In genomic region chr3:79500279-79500678, GRCm38 (mm10) we compare ENCODE assay signal across 10 mouse cellular contexts.
DNase-seq lines count a peak whose midpoint lies in the region; ATAC-seq lines count a peak whose summit lies in the region.
"Had no signal": no experiment of that assay in that cellular context is flagged by ENCODE, and none has a peak within 500 bp of the region (broad histone marks: within the 10 kb centered on the region; RNA-seq: fewer than 3 reads in every experiment).

No protein-coding gene starts in this region.

- no peak overlapping the region for H3K9ac ChIP-seq in kidney, embryonic 14.5 days (ENCODE audit: low read depth, low read length)
- H3K9ac ChIP-seq in forebrain, embryonic 11.5 days (ENCODE audit: low read length) = no peak overlapping the region; the same call in 1 of the 2 replicates
- H3K9ac ChIP-seq: liver, embryonic 15.5 days had no signal

- no peak overlapping the region for H3K4me2 ChIP-seq in kidney, embryonic 14.5 days (replicated peaks; ENCODE audit: low read depth, low read length)
- H3K4me2 ChIP-seq in forebrain, embryonic 11.5 days (ENCODE audit: low read depth, low read length, severe bottlenecking) = peak overlapping the region; percentile 15; the same call in 1 of the 2 replicates
- H3K4me2 ChIP-seq: liver, embryonic 15.5 days had no signal

- H3K36me3 ChIP-seq in kidney, embryonic 14.5 days (ENCODE audit: control insufficient read depth, insufficient read depth, low read length) = peaks cover 13% of the 10 kb centered on the region; the same call in 1 of the 2 replicates
- no peaks in the 10 kb centered on the region for H3K36me3 ChIP-seq in forebrain, embryonic 11.5 days (ENCODE audit: control insufficient read depth, insufficient read depth, low read length)

- intact Hi-C loops in heart, postnatal 25 days (cut with DNase I) = loop anchor here (2.0 to 5.0 kb wide), 2 partner anchors 67 to 87 kb away; partner anchors contain the start of gene Fnip2
- intact Hi-C loops in left cerebral cortex, postnatal 25 days (cut with DNase I) = loop anchor here (5.0 kb wide), 1 partner anchor 543 kb away; no protein-coding TSS in a partner anchor

- no peaks in the 10 kb centered on the region for H3K4me1 ChIP-seq in kidney, embryonic 14.5 days (ENCODE audit: control insufficient read depth, insufficient read depth, low read length)
- peaks cover 4% of the 10 kb centered on the region; the same call in 1 of the 2 replicates for H3K4me1 ChIP-seq in forebrain, embryonic 11.5 days (replicated peaks; ENCODE audit: control insufficient read depth, insufficient read depth, low read length)
- H3K4me1 ChIP-seq: liver, embryonic 15.5 days had no signal

- ATAC-seq in kidney, embryonic 14.5 days (ENCODE audit: low FRiP score, low TSS enrichment) = no peak
- peak; percentile 86 for ATAC-seq in forebrain, embryonic 11.5 days (replicated peaks; ENCODE audit: low FRiP score)

- DNase-seq in kidney, adult 11 months = peak; percentile 49
- peak; percentile 67 for DNase-seq in forebrain, embryonic 11.5 days (ENCODE audit: low spot score)
- peak; percentile 26 for DNase-seq in heart, postnatal 25 days (ENCODE audit: low spot score)
- peak; percentile 53 for DNase-seq in kidney, postnatal 10 days
- DNase-seq in left cerebral cortex, postnatal 25 days (ENCODE audit: low spot score in 2 of 2) = no peak
- no peak for DNase-seq in adrenal gland, postnatal 10 days
- no peak for DNase-seq in thymus, postnatal 36 days

- no peaks in the 10 kb centered on the region for H3K9me3 ChIP-seq in kidney, embryonic 14.5 days (ENCODE audit: control insufficient read depth, low read length)
- H3K9me3 ChIP-seq in forebrain, embryonic 11.5 days (ENCODE audit: control insufficient read depth, low read length) = no peaks in the 10 kb centered on the region
- H3K9me3 ChIP-seq: liver, embryonic 15.5 days had no signal

- no peak overlapping the region for H3K4me3 ChIP-seq in kidney, embryonic 14.5 days (ENCODE audit: low read length)
- no peak overlapping the region for H3K4me3 ChIP-seq in forebrain, embryonic 11.5 days (ENCODE audit: low read depth, low read length)
- H3K4me3 ChIP-seq: liver, embryonic 15.5 days had no signal

- H3K27me3 ChIP-seq in kidney, embryonic 14.5 days (ENCODE audit: control insufficient read depth, insufficient read depth, low read length) = no peaks in the 10 kb centered on the region
- H3K27me3 ChIP-seq in forebrain, embryonic 11.5 days (ENCODE audit: control insufficient read depth, insufficient read depth, low read length) = no peaks in the 10 kb centered on the region
- H3K27me3 ChIP-seq: CH12.LX; liver, embryonic 15.5 days had no signal

- 75% methylated on average over 10 of the region's 10 CpGs for WGBS in kidney, embryonic 14.5 days
- 40% methylated on average over 10 of the region's 10 CpGs for WGBS in forebrain, embryonic 11.5 days

- H3K27ac ChIP-seq in kidney, embryonic 14.5 days (ENCODE audit: low read depth, low read length) = no peak overlapping the region
- H3K27ac ChIP-seq in forebrain, embryonic 11.5 days (ENCODE audit: low read depth, low read length) = peak overlapping the region; percentile 47; the same call in 1 of the 2 replicates
- H3K27ac ChIP-seq: liver, embryonic 15.5 days had no signal

Comparison
In these comparisons a context has a peak if more than half of its experiments do, and no peak if none do; other contexts are left out.
1. DNase-seq: peak in kidney, adult 11 months (single experiment), forebrain, embryonic 11.5 days (single experiment), heart, postnatal 25 days (single experiment) and kidney, postnatal 10 days (single experiment); none in left cerebral cortex, postnatal 25 days (0 of 2), adrenal gland, postnatal 10 days (single experiment) and thymus, postnatal 36 days (0 of 2).